10 mouse cellular contexts compared by ENCODE assay signal in the genomic region with DNA sequence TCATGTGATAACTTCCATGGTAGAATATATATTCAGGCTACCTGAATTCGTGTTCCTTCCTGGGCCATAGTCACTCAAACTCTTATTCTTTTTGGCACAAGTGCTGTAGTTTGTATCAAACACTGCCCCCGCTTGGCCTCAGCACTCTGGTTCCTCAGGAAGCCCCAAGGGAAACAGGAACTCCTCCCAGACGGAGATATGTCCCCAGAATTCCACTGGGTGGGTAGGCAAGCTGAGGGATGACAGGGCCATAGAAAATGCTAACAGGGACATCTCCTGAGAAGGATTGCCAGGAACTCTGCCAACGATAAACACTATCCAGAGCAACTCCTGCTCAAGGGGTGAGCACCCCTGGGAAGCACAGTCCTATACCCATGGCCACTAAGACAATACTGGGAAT. TPM values are rescaled to one million over a fixed set of nuclear protein-coding genes. Genes with fewer than 3 reads are reported as not detected.
A peak's percentile ranks its signal among the peaks of the same experiment; 100 is the strongest.
DNase-seq lines count a peak whose midpoint lies in the region; ATAC-seq and TF ChIP-seq lines count a peak whose summit lies in the region.
"Had no signal": no experiment of that assay in that cellular context is flagged by ENCODE, and none has a peak within 500 bp of the region (broad histone marks: within the 10 kb centered on the region; RNA-seq: fewer than 3 reads in every experiment).

No protein-coding gene starts in this region.

- no peaks in the 10 kb centered on the region for H3K9me3 ChIP-seq in lung, embryonic 14.5 days (ENCODE audit: low read depth, low read length)
- H3K9me3 ChIP-seq: neural tube, embryonic 13.5 days had no signal

- H3K27me3 ChIP-seq in lung, embryonic 14.5 days (ENCODE audit: insufficient read depth, low read length): no peaks in the 10 kb centered on the region
- H3K27me3 ChIP-seq: neural tube, embryonic 13.5 days had no signal

- ATAC-seq in lung, embryonic 14.5 days (ENCODE audit: insufficient read depth): no peak
- ATAC-seq in CD4-positive, CD25-positive, alpha-beta regulatory T cell, adult 4 months: no peak

- no peaks in the 10 kb centered on the region for H3K36me3 ChIP-seq in lung, embryonic 14.5 days (ENCODE audit: insufficient read depth)
- H3K36me3 ChIP-seq: neural tube, embryonic 13.5 days had no signal

- H3K4me3 ChIP-seq in brown adipose tissue, adult 24 weeks (ENCODE audit: insufficient read depth, low read depth, low read length): no peak overlapping the region
- H3K4me3 ChIP-seq in lung, embryonic 14.5 days (ENCODE audit: low read depth, low read length): no peak overlapping the region
- H3K4me3 ChIP-seq: neural tube, embryonic 13.5 days had no signal

- H3K9ac ChIP-seq in lung, embryonic 14.5 days: no peak overlapping the region
- H3K9ac ChIP-seq: neural tube, embryonic 13.5 days had no signal

- DNase-seq in adrenal gland, adult 2 months: peak; percentile 65
- DNase-seq in adrenal gland, postnatal 4 days (ENCODE audit: low spot score in 2 of 2): no peak
- peak; percentile 61 to 62 for DNase-seq in heart, postnatal 10 days
- peak; percentile 50 for DNase-seq in lung, embryonic 14.5 days
- no peak for DNase-seq in urinary bladder, postnatal 10 days (ENCODE audit: low spot score)
- no peak for DNase-seq in layer of hippocampus, postnatal 25 days (ENCODE audit: extremely low spot score in 1 of 2, low spot score in 1 of 2)
- DNase-seq: embryo, embryonic 11 days had no signal

- H3K4me1 ChIP-seq in brown adipose tissue, adult 24 weeks (ENCODE audit: control insufficient read depth, insufficient read depth, insufficient read length, low read length): peaks cover 61% of the 10 kb centered on the region
- peaks cover 46% of the 10 kb centered on the region for H3K4me1 ChIP-seq in lung, embryonic 14.5 days (ENCODE audit: insufficient read depth)

- H3K27ac ChIP-seq in brown adipose tissue, adult 24 weeks (replicated peaks; ENCODE audit: low read depth, low read length): peak overlapping the region; percentile 94
- no peak overlapping the region for H3K27ac ChIP-seq in lung, embryonic 14.5 days (ENCODE audit: low read depth)
- H3K27ac ChIP-seq: neural tube, embryonic 13.5 days had no signal

- H3K4me2 ChIP-seq in lung, embryonic 14.5 days: no peak overlapping the region
- H3K4me2 ChIP-seq: neural tube, embryonic 13.5 days had no signal

- intact Hi-C loops in heart, postnatal 10 days (cut with DNase I): loop anchor here (5.0 kb wide), 1 partner anchor 119 kb away; a partner anchor contains a TSS

- 60% methylated on average over 4 of the region's 4 CpGs for WGBS in lung, embryonic 14.5 days

- 0 out of 2 replicates have a peak, but pooled peaks have one; percentile 13 for TF ChIP-seq CTCF in lung, embryonic 14.5 days (IDR thresholded peaks at IDR 0.05; ENCODE audit: low read depth)

RNA-seq across cellular contexts. Expression of a gene that starts 22.4 kb away (rescaled TPM):
- 100 to 1,000 TPM in 1 of 2 experiments, 10 to 100 TPM in 1; 89.7 to 103 TPM for total RNA-seq in adrenal gland, adult 2 months (2021)
- 41.5 and 46.2 TPM in 2 replicates for polyA plus RNA-seq in adrenal gland, adult 2 months (2012; rRNA removed)
- total RNA-seq in adrenal gland, postnatal 4 days (2021): 100 to 1,000 TPM; 103 to 105 TPM
- 31.6 and 42.3 TPM in 2 replicates for polyA plus RNA-seq in brown adipose tissue, adult 24 weeks (2012; ENCODE audit: insufficient read depth, insufficient read length, missing spikeins)
- total RNA-seq in heart, postnatal 10 days (2021): 100 to 1,000 TPM; 185 to 197 TPM
- 45.2 and 47.7 TPM in 2 replicates for polyA plus RNA-seq in lung, embryonic 14.5 days (2014; fragmentation: Nextera tagmentation; extraction: Ambion mirVana)
- 10 to 100 TPM in 1 of 2 experiments, 1 to 10 TPM in 1; 8.8 to 11.7 TPM for polyA plus RNA-seq in CD4-positive, CD25-positive, alpha-beta regulatory T cell, adult 4 months (2017; shearing (Covaris generic))
- total RNA-seq in layer of hippocampus, postnatal 25 days (2021): 10 to 100 TPM; 36.2 to 41.1 TPM

Comparison
In these comparisons a context has a peak if more than half of its experiments do, and no peak if none do; other contexts are left out.
1. DNase-seq: peak in adrenal gland, adult 2 months (single experiment), heart, postnatal 10 days (2 of 2) and lung, embryonic 14.5 days (single experiment); none in adrenal gland, postnatal 4 days (0 of 2), urinary bladder, postnatal 10 days (single experiment) and layer of hippocampus, postnatal 25 days (0 of 2).